Mouse (Mus musculus) lung, embryonic 14.5 days (tissue): ENCODE results near the gene Zfp746. TPM values are rescaled to one million over a fixed set of nuclear protein-coding genes. Genes with fewer than 3 reads are reported as not detected.

Experiments
- ATAC-seq: fragments of 200-750 bp; cut with Nextera tagmentation; 2 replicates; pipeline ENCODE4 v1.8.0; 2017; ENCODE audit warnings: mild to moderate bottlenecking, moderate TSS enrichment, moderate library complexity; ENCODE audit not compliant: insufficient read depth
- DNase-seq: peaks from one replicate; pipeline ENCODE4 v3.0.0-alpha.2; 2015
- H3K27ac ChIP-seq: fragments of 300-500 bp; sonication (generic); 2 replicates; pipeline ENCODE4 v1.5.1; 2014; ENCODE audit warnings: low read depth, mild to moderate bottlenecking, moderate library complexity
- H3K27me3 ChIP-seq: fragments of 300-500 bp; sonication (generic); 2 replicates; pipeline ENCODE4 v1.6.1; 2014; ENCODE audit warnings: low read length, control low read depth; ENCODE audit not compliant: insufficient read depth
- H3K36me3 ChIP-seq: fragments of 300-500 bp; sonication (generic); 2 replicates; pipeline ENCODE4 v1.6.1; 2014; ENCODE audit warnings: control low read depth; ENCODE audit not compliant: insufficient read depth
- H3K4me1 ChIP-seq: fragments of 300-500 bp; sonication (generic); 2 replicates; pipeline ENCODE4 v1.6.1; 2014; ENCODE audit warnings: antibody characterized with exemption, control low read depth; ENCODE audit not compliant: insufficient read depth
- H3K4me2 ChIP-seq: fragments of 300-500 bp; sonication (generic); 2 replicates; pipeline ENCODE4 v1.6.1; 2014; ENCODE audit warnings: mild to moderate bottlenecking
- H3K4me3 ChIP-seq: fragments of 300-500 bp; sonication (generic); 2 replicates; pipeline ENCODE4 v1.5.1; 2014; ENCODE audit warnings: low read depth, low read length
- H3K9ac ChIP-seq: fragments of 300-500 bp; sonication (generic); 2 replicates; pipeline ENCODE4 v1.6.1; 2014
- H3K9me3 ChIP-seq: fragments of 300-500 bp; sonication (generic); 2 replicates; pipeline ENCODE4 v1.6.1; 2016; ENCODE audit warnings: low read depth, low read length, control low read depth
- CTCF ChIP-seq: IDR thresholded peaks from 2 replicates; pipeline ENCODE4 v1.5.1; 2016; ENCODE audit warnings: antibody characterized with exemption, low read depth
- WGBS: fragments of 180-500 bp; shearing (Covaris S2); extraction: QIAGEN DNeasy Blood & Tissue Kit; methylation state at CpG from one replicate; pipeline ENCODE4 v1.1.7; 2014; 5-methylcytosine and 5-hydroxymethylcytosine counted together
- polyA plus RNA-seq: library from polyadenylated mRNA; unstranded; fragments of >200 nt; fragmentation: Nextera tagmentation; extraction: Ambion mirVana; gene quantifications from 2 replicates; pipeline ENCODE4 v1.2.1, GENCODE M21; 2014

Gene Zfp746
- polyA plus RNA-seq, 1 experiment from 2014 or later, result 30.1 TPM

DNA sequence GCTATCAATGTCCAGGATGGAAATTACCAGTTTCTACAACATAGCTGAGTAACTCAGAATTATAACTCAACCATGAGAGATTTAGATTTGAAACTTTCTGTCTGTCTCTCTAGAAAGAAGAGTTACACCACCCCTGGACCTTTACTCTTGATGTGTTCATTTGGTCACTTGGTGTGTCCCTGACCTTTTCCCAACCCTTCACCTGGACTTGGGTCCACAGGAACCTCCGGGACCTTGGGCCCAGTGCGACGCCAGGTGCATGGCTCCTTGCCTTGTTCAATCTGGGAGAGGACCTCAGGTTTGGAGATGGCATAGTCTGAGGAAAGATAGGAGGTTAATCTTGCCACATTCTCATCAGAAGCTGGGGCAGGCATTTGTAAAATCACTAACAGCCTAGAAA lies 4.4 kb downstream of the Zfp746 start:
- DNase-seq (no peak), ATAC-seq (no peak)
- H3K27ac ChIP-seq, result no peak overlapping the region
- peaks cover 71% of the 10 kb centered on the region for H3K36me3 ChIP-seq
- TF ChIP-seq CTCF, result no peak
- H3K9ac ChIP-seq, result no peak overlapping the region
- no peaks in the 10 kb centered on the region for H3K9me3 ChIP-seq
- no peak overlapping the region for H3K4me2 ChIP-seq
- H3K4me3 ChIP-seq, result no peak overlapping the region
- WGBS, result 97% methylated on average over 3 of the region's 3 CpGs
- H3K27me3 ChIP-seq, result no peaks in the 10 kb centered on the region
- 0 out of 2 replicates have a peak, but pooled peaks cover 5% of the 10 kb centered on the region for H3K4me1 ChIP-seq

- ATAC-seq (no peak), DNase-seq (no peak)
- WGBS, result 89% methylated on average over 5 of the region's 5 CpGs
- H3K4me2 ChIP-seq, result no peak overlapping the region
- peaks cover 80% of the 10 kb centered on the region for H3K36me3 ChIP-seq
- H3K27ac ChIP-seq, result no peak overlapping the region
- H3K9ac ChIP-seq, result no peak overlapping the region
- no peak overlapping the region for H3K4me3 ChIP-seq
- H3K4me1 ChIP-seq, result 0 out of 2 replicates have a peak, but pooled peaks cover 5% of the 10 kb centered on the region
- TF ChIP-seq CTCF, result no peak
- no peaks in the 10 kb centered on the region for H3K27me3 ChIP-seq
- H3K9me3 ChIP-seq, result no peaks in the 10 kb centered on the region
These were observed 5.4 kb downstream of the Zfp746 start for GRCm38 (mm10) chr6:48081021-48081420.

- Histone ChIP-seq H3K4me2 (no peak overlapping the region), H3K9ac (no peak overlapping the region), H3K27ac (no peak overlapping the region), H3K4me3 (no peak overlapping the region), H3K27me3 (no peaks in the 10 kb centered on the region), H3K4me1 (no peaks in the 10 kb centered on the region), H3K36me3 (peaks cover 75% of the 10 kb centered on the region), H3K9me3 (no peaks in the 10 kb centered on the region)
- ATAC-seq, result no peak
- no peak for TF ChIP-seq CTCF
- WGBS, result 70% methylated on average over 5 of the region's 5 CpGs
- DNase-seq, result no peak
These were observed 13.1 kb downstream of the Zfp746 start for GRCm38 (mm10) chr6:48073316-48073715.

DNA sequence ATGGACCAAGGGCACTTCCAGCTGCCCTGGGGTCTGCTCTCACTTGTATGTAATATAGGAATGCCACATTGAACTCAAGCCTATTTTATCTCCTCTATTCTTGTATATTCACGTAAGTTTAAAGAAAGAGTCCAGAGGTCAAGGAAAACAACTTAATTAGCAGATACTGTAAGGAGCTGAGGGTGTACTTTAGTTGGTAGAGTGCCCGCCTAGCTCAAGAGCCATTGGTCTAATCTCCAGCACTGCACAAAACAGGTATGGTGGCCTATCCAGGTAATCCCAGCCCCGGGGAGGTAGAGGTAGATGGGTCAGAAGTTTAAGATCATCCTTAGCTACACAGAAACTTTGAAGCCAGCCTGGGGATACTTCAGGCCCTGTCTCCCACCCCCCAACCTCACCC lies 18.9 kb downstream of the Zfp746 start:
- Histone ChIP-seq H3K9ac (no peak overlapping the region), H3K36me3 (peaks cover 77% of the 10 kb centered on the region), H3K4me2 (no peak overlapping the region), H3K27ac (no peak overlapping the region), H3K27me3 (no peaks in the 10 kb centered on the region), H3K4me1 (no peaks in the 10 kb centered on the region), H3K4me3 (no peak overlapping the region), H3K9me3 (no peaks in the 10 kb centered on the region)
- 80% methylated on average over 3 of the region's 3 CpGs for WGBS
- DNase-seq (no peak), ATAC-seq (no peak)
- TF ChIP-seq CTCF, result no peak

GRCm38 (mm10) chr6:48065587-48066075 lies 20.8 kb downstream of the Zfp746 start:
- H3K4me3 ChIP-seq, result no peak overlapping the region
- no peak for ATAC-seq
- TF ChIP-seq CTCF, result no peak
- H3K9ac ChIP-seq, result no peak overlapping the region
- H3K4me2 ChIP-seq, result no peak overlapping the region
- no peak overlapping the region for H3K27ac ChIP-seq
- no peaks in the 10 kb centered on the region for H3K4me1 ChIP-seq
- peaks cover 71% of the 10 kb centered on the region for H3K36me3 ChIP-seq
- H3K9me3 ChIP-seq, result no peaks in the 10 kb centered on the region
- H3K27me3 ChIP-seq, result no peaks in the 10 kb centered on the region
- no peak for DNase-seq
- WGBS, result 91% methylated on average over 6 of the region's 6 CpGs

GRCm38 (mm10) chr6:48064451-48064850 lies 21.9 kb downstream of the Zfp746 start:
- Histone ChIP-seq H3K9ac (no peak overlapping the region), H3K9me3 (no peaks in the 10 kb centered on the region), H3K36me3 (peaks cover 68% of the 10 kb centered on the region), H3K4me2 (no peak overlapping the region), H3K27ac (no peak overlapping the region), H3K4me3 (no peak overlapping the region), H3K27me3 (no peaks in the 10 kb centered on the region), H3K4me1 (no peaks in the 10 kb centered on the region)
- TF ChIP-seq CTCF, result no peak
- ATAC-seq, result no peak
- 87% methylated on average over 14 of the region's 14 CpGs for WGBS
- DNase-seq, result no peak

DNA sequence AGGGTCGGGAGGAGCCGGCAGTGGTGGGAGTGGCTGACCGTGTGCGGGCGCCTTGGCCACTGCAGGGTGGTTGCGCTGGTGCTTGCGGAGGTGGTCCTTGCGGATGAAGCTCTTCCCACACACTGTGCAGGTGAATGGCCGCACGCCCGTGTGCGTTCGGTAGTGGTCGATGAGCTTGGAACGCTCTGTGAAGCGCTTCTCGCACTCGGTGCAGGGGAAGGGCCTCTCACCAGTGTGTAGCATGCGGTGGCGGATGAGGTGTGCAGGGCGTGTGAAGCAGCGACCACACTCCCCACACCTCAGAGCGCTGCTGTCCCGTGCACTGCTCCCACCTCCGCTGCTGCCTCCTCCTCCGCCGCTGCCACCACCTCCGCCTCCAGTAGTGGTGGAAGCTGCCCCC lies 22.5 kb downstream of the Zfp746 start:
- Histone ChIP-seq H3K4me3 (no peak overlapping the region), H3K27ac (no peak overlapping the region), H3K9ac (no peak overlapping the region), H3K36me3 (peaks cover 68% of the 10 kb centered on the region), H3K27me3 (no peaks in the 10 kb centered on the region), H3K4me1 (no peaks in the 10 kb centered on the region), H3K4me2 (no peak overlapping the region), H3K9me3 (no peaks in the 10 kb centered on the region)
- DNase-seq (no peak), ATAC-seq (no peak)
- TF ChIP-seq CTCF, result no peak
- WGBS, result 93% methylated on average over 28 of the region's 28 CpGs

DNA sequence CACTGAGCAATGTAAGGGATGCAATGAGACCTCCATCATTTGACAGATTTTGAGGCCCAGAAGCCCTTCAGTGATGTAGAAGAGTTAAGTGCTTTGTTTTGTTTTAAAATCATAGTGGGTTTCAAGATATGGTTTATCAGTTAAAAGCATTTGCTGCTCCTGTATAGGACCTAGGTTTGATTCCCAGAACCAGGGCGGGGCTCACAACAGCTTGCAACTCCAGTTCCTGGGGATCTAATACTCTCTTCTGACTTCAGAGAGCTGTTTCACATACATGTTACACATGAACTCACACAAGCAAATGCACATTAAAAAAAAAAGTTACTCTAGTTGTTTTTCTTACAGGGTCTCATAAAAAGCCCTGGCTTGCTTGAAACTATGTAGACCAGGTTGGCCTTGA lies 25.5 kb downstream of the Zfp746 start:
- peaks cover 40% of the 10 kb centered on the region for H3K36me3 ChIP-seq
- H3K27ac ChIP-seq, result no peak overlapping the region
- no peaks in the 10 kb centered on the region for H3K27me3 ChIP-seq
- TF ChIP-seq CTCF, result no peak
- WGBS, result 97% methylated on average over 1 of the region's 1 CpGs
- H3K4me3 ChIP-seq, result no peak overlapping the region
- no peak for DNase-seq
- H3K4me2 ChIP-seq, result no peak overlapping the region
- H3K9me3 ChIP-seq, result no peaks in the 10 kb centered on the region
- H3K9ac ChIP-seq, result no peak overlapping the region
- no peaks in the 10 kb centered on the region for H3K4me1 ChIP-seq
- no peak for ATAC-seq
